ENCODE assay signal across 14 mouse cellular contexts in genomic region chr9:76565656-76566055, GRCm38 (mm10). TPM values are rescaled to one million over a fixed set of nuclear protein-coding genes. Genes with fewer than 3 reads are reported as not detected.
DNase-seq lines count a peak whose midpoint lies in the region; ATAC-seq and TF ChIP-seq lines count a peak whose summit lies in the region.
"Had no signal": no experiment of that assay in that cellular context is flagged by ENCODE, and none has a peak within 500 bp of the region (broad histone marks: within the 10 kb centered on the region; RNA-seq: fewer than 3 reads in every experiment).

No protein-coding gene starts in this region.

- H3K79me3 ChIP-seq in C2C12 (ENCODE audit: low read depth): no peaks in the 10 kb centered on the region

- H3K4me1 ChIP-seq in intestine, postnatal 0 days (replicated peaks; ENCODE audit: control insufficient read depth, insufficient read depth, low read length): no peaks in the 10 kb centered on the region; the same call in 1 of the 2 replicates

- H3K9ac ChIP-seq in intestine, postnatal 0 days (ENCODE audit: low read depth, low read length): no peak overlapping the region
- H3K9ac ChIP-seq: limb, embryonic 12.5 days; midbrain, embryonic 12.5 days; neural tube, embryonic 13.5 days had no signal

- WGBS in intestine, postnatal 0 days: 46% methylated on average over 2 of the region's 2 CpGs

- ATAC-seq in intestine, postnatal 0 days: no peak

- no peaks in the 10 kb centered on the region for H3K9me3 ChIP-seq in intestine, postnatal 0 days (ENCODE audit: control insufficient read depth)
- H3K9me3 ChIP-seq: limb, embryonic 12.5 days; midbrain, embryonic 12.5 days; neural tube, embryonic 13.5 days had no signal

- H3ac ChIP-seq in C2C12 (ENCODE audit: control insufficient read depth, insufficient read length, low read depth): no peak overlapping the region

- no peaks in the 10 kb centered on the region for H3K79me2 ChIP-seq in C2C12 (ENCODE audit: control insufficient read depth, insufficient read depth)

- H3K4me3 ChIP-seq in C2C12 (ENCODE audit: insufficient read depth, poor library complexity, severe bottlenecking): no peak overlapping the region
- peak overlapping the region; percentile 61 for H3K4me3 ChIP-seq in intestine, postnatal 0 days (ENCODE audit: low read depth, low read length)
- H3K4me3 ChIP-seq: midbrain, embryonic 12.5 days had no signal

- H3K36me3 ChIP-seq in C2C12 (ENCODE audit: control insufficient read depth, insufficient read depth): no peaks in the 10 kb centered on the region
- H3K36me3 ChIP-seq in intestine, postnatal 0 days (ENCODE audit: control insufficient read depth, insufficient read depth): no peaks in the 10 kb centered on the region
- H3K36me3 ChIP-seq: limb, embryonic 12.5 days; midbrain, embryonic 12.5 days; neural tube, embryonic 13.5 days had no signal

- TF ChIP-seq CTCF in C2C12 (IDR thresholded peaks at IDR 0.05; ENCODE audit: control insufficient read depth, insufficient read depth, insufficient read length): no peak
- TF ChIP-seq CTCF in intestine, postnatal 0 days (IDR thresholded peaks at IDR 0.05; ENCODE audit: low read depth): no peak

- DNase-seq in layer of hippocampus, adult 9-11 months: peak; percentile 31
- DNase-seq in layer of hippocampus, postnatal 36 days: no peak
- DNase-seq in A20 (ENCODE audit: low read depth, low spot score) (peak; percentile 14), MN1 (ENCODE audit: low spot score) (no peak)
- no peak for DNase-seq in spleen, postnatal 36 days (ENCODE audit: low spot score in 2 of 2)
- DNase-seq: gastrocnemius, postnatal 10 days; lung, adult 2 months had no signal

- H3K27ac ChIP-seq in intestine, postnatal 0 days (ENCODE audit: low read depth, low read length): no peak overlapping the region
- H3K27ac ChIP-seq: hindbrain, postnatal 0 days; kidney, postnatal 0 days; limb, embryonic 12.5 days; midbrain, embryonic 12.5 days; neural tube, embryonic 13.5 days had no signal

- no peaks in the 10 kb centered on the region for H3K27me3 ChIP-seq in C2C12 (ENCODE audit: control insufficient read depth, insufficient read depth, insufficient read length)
- no peaks in the 10 kb centered on the region for H3K27me3 ChIP-seq in intestine, postnatal 0 days (replicated peaks; ENCODE audit: control insufficient read depth, insufficient read depth, low read length)

- H3K4me2 ChIP-seq in intestine, postnatal 0 days (replicated peaks; ENCODE audit: low read depth): peak overlapping the region; percentile 66

TF ChIP-seq in C2C12, 6 proteins besides CTCF, POLR2A, EP300 and RAD21:
- TF ChIP-seq MAX (IDR thresholded peaks at IDR 0.05): no peak
- TF ChIP-seq MYOG (IDR thresholded peaks at IDR 0.05; ENCODE audit: control insufficient read depth, extremely low read depth, insufficient read length): no peak
- TF ChIP-seq MYOD1 (IDR thresholded peaks at IDR 0.05; ENCODE audit: control insufficient read depth, insufficient read length, low read depth): peak; percentile 88

RNA-seq across cellular contexts. Expression of gene Fam83b, which starts 1.3 kb away (rescaled TPM):
- total RNA-seq in layer of hippocampus, postnatal 36 days (2021): under 1 TPM; 0.13 to 0.15 TPM
- polyA plus RNA-seq in C2C12 (2012; fragmentation: generic; extraction: Trizol): not detected
- polyA plus RNA-seq in intestine, postnatal 0 days (2015; fragmentation: Nextera tagmentation; extraction: Ambion mirVana): 4.9 and 5.3 TPM in 2 replicates
- total RNA-seq: hindbrain, postnatal 0 days had no signal

Comparison
In these comparisons a context has a peak if more than half of its experiments do, and no peak if none do; other contexts are left out.
1. DNase-seq: peak in layer of hippocampus, adult 9-11 months (single experiment) and A20 (single experiment); none in layer of hippocampus, postnatal 36 days (0 of 2), MN1 (single experiment) and spleen, postnatal 36 days (0 of 2).